9 mouse cellular contexts compared by ENCODE assay signal in genomic region chr5:103777446-103777845, GRCm38 (mm10).
DNase-seq lines count a peak whose midpoint lies in the region; ATAC-seq and TF ChIP-seq lines count a peak whose summit lies in the region.
"Had no signal": no experiment of that assay in that cellular context is flagged by ENCODE, and none has a peak within 500 bp of the region (broad histone marks: within the 10 kb centered on the region; RNA-seq: fewer than 3 reads in every experiment).

No protein-coding gene starts in this region.

- H3K27me3 ChIP-seq in heart, embryonic 16.5 days (ENCODE audit: control insufficient read depth, insufficient read depth, low read length), result no peaks in the 10 kb centered on the region
- no peaks in the 10 kb centered on the region for H3K27me3 ChIP-seq in CH12.LX (replicated peaks)
- H3K27me3 ChIP-seq in forebrain, embryonic 15.5 days, result no peaks in the 10 kb centered on the region
- H3K27me3 ChIP-seq in liver, embryonic 14.5 days (ENCODE audit: control insufficient read depth, insufficient read depth, low read length), result no peaks in the 10 kb centered on the region

- dilution Hi-C loops in CH12.LX (cut with MboI; ENCODE audit: extremely low pct_ligation_motif_present, extremely low pct_unique_long_range_greater_than_20kb, low sequenced_read_pairs), result no loop called here

- 65% methylated on average over 4 of the region's 4 CpGs for WGBS in heart, embryonic 16.5 days
- WGBS in forebrain, embryonic 15.5 days, result 49% methylated on average over 4 of the region's 4 CpGs
- 75% methylated on average over 4 of the region's 4 CpGs for WGBS in liver, embryonic 14.5 days (ENCODE audit: insufficient replicate concordance)

- no peak for TF ChIP-seq RAD21 in CH12.LX (IDR thresholded peaks at IDR 0.05; ENCODE audit: low read depth, low read length)

- H3K9me3 ChIP-seq in heart, embryonic 16.5 days (replicated peaks; ENCODE audit: control insufficient read depth, low read length), result no peaks in the 10 kb centered on the region
- no peaks in the 10 kb centered on the region for H3K9me3 ChIP-seq in CH12.LX (replicated peaks; ENCODE audit: low read length)
- no peaks in the 10 kb centered on the region for H3K9me3 ChIP-seq in forebrain, embryonic 15.5 days
- H3K9me3 ChIP-seq in liver, embryonic 14.5 days (ENCODE audit: control insufficient read depth, low read length), result no peaks in the 10 kb centered on the region
- H3K9me3 ChIP-seq: heart, embryonic 10.5 days had no signal

- H3K4me3 ChIP-seq in heart, embryonic 16.5 days (ENCODE audit: low read length), result no peak overlapping the region
- H3K4me3 ChIP-seq in CH12.LX (replicated peaks in 1 of 3; ENCODE audit: low read depth in 2 of 3, low read length in 2 of 3, poor library complexity in 1 of 3), result no peak overlapping the region
- no peak overlapping the region for H3K4me3 ChIP-seq in forebrain, embryonic 15.5 days
- H3K4me3 ChIP-seq in liver, embryonic 14.5 days (ENCODE audit: insufficient read depth in 1 of 2, low read depth in 2 of 2, low read length in 2 of 2), result no peak overlapping the region

- peak overlapping the region; percentile 27; the same call in 1 of the 2 replicates for H3K27ac ChIP-seq in heart, embryonic 16.5 days (ENCODE audit: low read length)
- H3K27ac ChIP-seq in CH12.LX (ENCODE audit: insufficient read depth, low read depth), result no peak overlapping the region
- H3K27ac ChIP-seq in forebrain, embryonic 15.5 days (replicated peaks), result no peak overlapping the region
- H3K27ac ChIP-seq in liver, embryonic 14.5 days, result no peak overlapping the region

- H3K4me1 ChIP-seq in heart, embryonic 16.5 days (ENCODE audit: control insufficient read depth, insufficient read depth, low read length), result peaks cover 72% of the 10 kb centered on the region
- H3K4me1 ChIP-seq in CH12.LX (ENCODE audit: control insufficient read depth in 1 of 2, insufficient read depth in 2 of 2), result peaks cover 26 to 95% of the 10 kb centered on the region in 2 experiments
- peaks cover 49% of the 10 kb centered on the region for H3K4me1 ChIP-seq in forebrain, embryonic 15.5 days
- peaks cover 42 to 70% of the 10 kb centered on the region in 2 experiments for H3K4me1 ChIP-seq in liver, embryonic 14.5 days (replicated peaks; ENCODE audit: control insufficient read depth in 2 of 2, insufficient read depth in 2 of 2, low read length in 1 of 2)

- TF ChIP-seq POLR2A in CH12.LX (IDR thresholded peaks at IDR 0.05; ENCODE audit: low read depth, low read length), result no peak

- no peak for DNase-seq in heart, postnatal 10 days
- DNase-seq in CH12.LX (ENCODE audit: extremely low read depth), result peak; percentile 46
- no peak for DNase-seq in liver, embryonic 14.5 days (ENCODE audit: low read depth in 3 of 3, low spot score in 3 of 3)
- DNase-seq in layer of hippocampus, adult 9-10 months (ENCODE audit: low spot score), result no peak

- no peaks in the 10 kb centered on the region for H3K36me3 ChIP-seq in heart, embryonic 16.5 days (ENCODE audit: control insufficient read depth, insufficient read depth)
- peaks cover 2 to 51% of the 10 kb centered on the region in 2 experiments for H3K36me3 ChIP-seq in CH12.LX (replicated peaks in 1 of 2; ENCODE audit: control insufficient read depth in 1 of 2, insufficient read depth in 1 of 2, low read length in 1 of 2)
- H3K36me3 ChIP-seq in forebrain, embryonic 15.5 days, result no peaks in the 10 kb centered on the region
- H3K36me3 ChIP-seq in liver, embryonic 14.5 days (replicated peaks; ENCODE audit: control insufficient read depth, insufficient read depth, low read depth), result no peaks in the 10 kb centered on the region; the same call in 1 of the 2 replicates
- H3K36me3 ChIP-seq: heart, embryonic 10.5 days had no signal

- H3K4me2 ChIP-seq in heart, embryonic 16.5 days (ENCODE audit: low read depth, low read length), result peak overlapping the region; percentile 57
- peak overlapping the region; percentile 58 for H3K4me2 ChIP-seq in CH12.LX (ENCODE audit: insufficient read depth, low read depth, poor library complexity, severe bottlenecking)
- H3K4me2 ChIP-seq in forebrain, embryonic 15.5 days (replicated peaks), result peak overlapping the region; percentile 49; the same call in 1 of the 2 replicates
- H3K4me2 ChIP-seq in liver, embryonic 14.5 days (ENCODE audit: low read depth), result peak overlapping the region; percentile 36

- H3K9ac ChIP-seq in heart, embryonic 16.5 days (ENCODE audit: low read length), result peak overlapping the region; percentile 52; the same call in 1 of the 2 replicates
- no peak overlapping the region for H3K9ac ChIP-seq in CH12.LX (ENCODE audit: insufficient read depth, low read depth)
- no peak overlapping the region for H3K9ac ChIP-seq in forebrain, embryonic 15.5 days (replicated peaks)
- H3K9ac ChIP-seq in liver, embryonic 14.5 days (replicated peaks), result no peak overlapping the region

- intact Hi-C loops in heart, postnatal 10 days (cut with DNase I), result no loop called here

- TF ChIP-seq CTCF in CH12.LX (conservative IDR thresholded peaks at IDR 0.05 in 1 of 2, IDR thresholded peaks at IDR 0.05 in 1 of 2; ENCODE audit: low read depth in 2 of 2, low read length in 2 of 2), result no peak
- no peak for TF ChIP-seq CTCF in liver, embryonic 14.5 days (IDR thresholded peaks at IDR 0.05; ENCODE audit: low read depth)

- TF ChIP-seq EP300 in CH12.LX (IDR thresholded peaks at IDR 0.05; ENCODE audit: low read length), result no peak
- TF ChIP-seq EP300 in liver, embryonic 14.5 days (IDR thresholded peaks at IDR 0.05; ENCODE audit: low read depth), result no peak

- H3K79me2 ChIP-seq in CH12.LX (replicated peaks; ENCODE audit: control insufficient read depth, extremely low read depth, insufficient read depth, poor library complexity, severe bottlenecking), result peaks cover 97% of the 10 kb centered on the region

- no peak for ATAC-seq in heart, embryonic 16.5 days (replicated peaks; ENCODE audit: extremely low read depth, insufficient read depth, low FRiP score)
- no peak for ATAC-seq in forebrain, embryonic 15.5 days (replicated peaks)
- ATAC-seq in liver, embryonic 14.5 days (ENCODE audit: insufficient read depth), result no peak
- ATAC-seq in frontal cortex, adult (ENCODE audit: low TSS enrichment), result no peak
- no peak for ATAC-seq in monocyte, adult 5-6 weeks (replicated peaks; ENCODE audit: insufficient number of reproducible peaks, low FRiP score, low TSS enrichment, poor library complexity, severe bottlenecking)

- in situ Hi-C loops in CH12.LX (cut with MboI; ENCODE audit: low pct_ligation_motif_present, low pct_unique_long_range_greater_than_20kb, low sequenced_read_pairs), result no loop called here

TF ChIP-seq in CH12.LX, 34 proteins besides CTCF, POLR2A, EP300 and RAD21:
- TF ChIP-seq USF1 (IDR thresholded peaks at IDR 0.05; ENCODE audit: low read depth, low read length) (no peak), GABPA (IDR thresholded peaks at IDR 0.05; ENCODE audit: insufficient replicate concordance, low read depth, low read length) (no peak), RCOR1 (conservative IDR thresholded peaks at IDR 0.05; ENCODE audit: low read depth, low read length) (no peak), MAFK (IDR thresholded peaks at IDR 0.05; ENCODE audit: insufficient replicate concordance, low read length) (no peak), ZKSCAN1 (IDR thresholded peaks at IDR 0.05; ENCODE audit: borderline replicate concordance, low read depth, low read length) (no peak), SMC3 (IDR thresholded peaks at IDR 0.05; ENCODE audit: low read depth, low read length) (no peak), MXI1 (IDR thresholded peaks at IDR 0.05; ENCODE audit: low read depth, low read length) (no peak), JUND (conservative IDR thresholded peaks at IDR 0.05; ENCODE audit: low read depth, low read length) (no peak), TCF12 (IDR thresholded peaks at IDR 0.05; ENCODE audit: low read depth, low read length) (no peak), ZMIZ1 (IDR thresholded peaks at IDR 0.05; ENCODE audit: low read depth, low read length) (no peak), MAZ (IDR thresholded peaks at IDR 0.05; ENCODE audit: low read depth, low read length) (no peak), USF2 (conservative IDR thresholded peaks at IDR 0.05; ENCODE audit: low read depth, low read length) (no peak), ZNF384 (IDR thresholded peaks at IDR 0.05; ENCODE audit: low read depth, low read length) (no peak), NRF1 (IDR thresholded peaks at IDR 0.05; ENCODE audit: low read depth, low read length) (no peak), MAX (IDR thresholded peaks at IDR 0.05; ENCODE audit: low read length) (no peak), MYC (IDR thresholded peaks at IDR 0.05; ENCODE audit: low read depth, low read length) (no peak), KAT2A (IDR thresholded peaks at IDR 0.05; ENCODE audit: insufficient replicate concordance, low read length) (no peak), ELF1 (IDR thresholded peaks at IDR 0.05; ENCODE audit: low read depth, low read length) (no peak), CHD1 (IDR thresholded peaks at IDR 0.05; ENCODE audit: low read depth, low read length) (no peak)
